Mouse (Mus musculus) CH12F3 (cell line): ENCODE results near the gene Cnfn.

ENCODE experiments used
- in situ Hi-C: fragments of 300-500 bp; cut with MboI; formaldehyde crosslinking; loops from 2 replicates; pipeline ENCODE4 v1.14.3; 2020; ENCODE audit warnings: low sequenced_read_pairs

Cnfn gene

DNA sequence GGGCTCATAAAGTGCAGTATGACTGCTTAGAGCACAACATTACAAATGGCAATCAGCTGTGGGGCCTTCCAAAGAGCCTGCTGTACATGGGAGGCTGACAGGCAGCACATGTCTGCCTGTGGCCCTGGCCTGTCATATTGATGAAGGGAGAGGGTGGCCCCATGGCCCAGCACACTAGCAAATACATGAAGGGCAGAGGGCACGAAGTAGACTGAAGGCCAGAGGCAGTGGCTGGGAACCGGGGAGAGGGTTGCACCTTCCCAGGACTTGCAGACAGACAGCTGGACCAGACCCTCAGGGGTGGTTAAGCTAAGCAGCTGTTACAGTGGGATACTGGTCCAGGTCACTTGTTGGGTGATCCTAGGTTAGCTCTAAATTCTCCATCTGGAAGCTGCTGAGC is 21.5 kb upstream of the Cnfn start:
- in situ Hi-C loops: no loop called here

DNA sequence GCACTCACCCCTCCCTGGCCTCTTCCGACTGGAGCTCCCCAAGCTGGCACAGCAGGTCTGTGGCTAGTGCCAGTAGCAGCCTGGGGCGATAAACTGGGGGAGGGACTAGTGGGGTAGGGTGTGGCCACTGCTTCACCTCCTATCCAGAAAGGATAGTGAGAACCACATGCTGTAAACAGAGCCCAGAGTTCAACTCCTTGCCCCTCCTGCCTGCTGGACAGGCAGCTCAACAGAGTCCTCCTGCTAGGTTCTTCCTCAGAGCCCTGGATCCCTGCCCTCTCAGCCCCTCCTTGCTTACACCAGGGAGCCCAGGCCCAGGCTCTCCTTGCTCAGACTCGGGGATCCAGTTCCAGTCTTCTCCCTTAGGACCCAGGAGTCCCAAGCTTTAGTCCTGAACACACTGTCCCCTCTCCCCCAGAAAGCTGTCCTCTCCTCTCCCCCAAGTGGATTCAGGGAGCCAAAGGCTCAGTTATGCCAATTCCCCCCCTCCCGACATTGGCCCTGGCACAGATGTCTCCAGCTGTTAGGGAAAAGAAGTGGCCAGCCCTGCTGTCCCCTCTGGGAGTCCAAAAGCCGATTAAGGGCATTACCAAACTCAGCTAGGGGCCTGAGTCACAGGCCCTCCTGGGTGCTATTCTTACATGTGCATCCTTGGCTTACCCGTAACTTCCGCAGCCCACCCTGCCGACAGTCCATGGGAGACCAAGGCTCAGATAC is 20.7 kb upstream of the Cnfn start:
- in situ Hi-C loops: no loop called here

DNA sequence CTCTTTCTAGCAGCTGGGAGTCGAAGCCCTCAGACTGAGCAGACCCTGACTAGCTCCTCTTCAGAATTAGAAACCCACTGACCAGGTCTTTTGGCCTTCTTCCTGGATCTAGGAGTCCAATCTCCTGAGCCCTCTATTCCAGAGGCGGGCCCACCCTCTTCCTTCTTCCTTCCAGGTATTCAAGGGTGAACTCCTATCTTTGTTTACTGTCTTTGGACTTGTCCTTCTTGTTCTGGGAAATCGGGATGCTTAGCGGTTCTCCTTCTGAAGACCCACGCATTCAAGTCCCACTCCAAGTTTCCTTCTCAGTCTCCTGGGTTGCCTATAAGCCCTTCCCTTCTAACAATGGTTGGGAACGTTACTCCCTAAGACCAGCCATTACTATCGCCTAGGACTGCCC is 19.4 kb upstream of the Cnfn start:
- in situ Hi-C loops: no loop called here

DNA sequence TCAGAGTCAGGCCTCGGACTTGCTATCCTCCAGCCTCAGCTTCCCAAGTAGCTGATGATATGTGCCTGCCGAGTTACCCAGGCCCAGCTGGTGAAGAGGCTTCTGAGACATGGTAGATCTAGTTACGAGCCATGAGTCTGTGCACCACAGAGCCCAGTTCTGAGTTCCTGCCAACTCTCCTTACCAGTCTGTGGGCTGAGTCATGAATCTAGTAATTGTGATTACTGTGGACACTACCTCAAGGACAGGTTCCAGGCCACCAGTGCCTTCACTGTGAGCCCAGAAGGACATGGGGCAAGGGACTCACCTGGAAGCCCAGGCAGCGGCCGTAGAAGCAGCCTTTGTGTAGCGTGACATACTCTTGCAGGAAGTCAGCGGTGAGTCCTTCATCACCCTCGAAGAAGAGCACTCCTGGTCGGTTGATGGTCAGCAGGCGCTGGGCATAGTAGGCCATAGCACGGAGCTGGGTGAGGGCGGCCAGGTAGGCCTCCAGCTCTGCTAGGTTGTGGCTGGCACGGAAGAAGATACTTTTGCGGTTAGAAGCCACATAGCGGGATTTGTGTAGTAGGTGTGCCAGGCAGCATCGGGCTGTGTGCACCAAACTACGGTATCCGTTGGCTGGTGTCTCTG is 18.4 kb upstream of the Cnfn start:
- in situ Hi-C loops: no loop called here

DNA sequence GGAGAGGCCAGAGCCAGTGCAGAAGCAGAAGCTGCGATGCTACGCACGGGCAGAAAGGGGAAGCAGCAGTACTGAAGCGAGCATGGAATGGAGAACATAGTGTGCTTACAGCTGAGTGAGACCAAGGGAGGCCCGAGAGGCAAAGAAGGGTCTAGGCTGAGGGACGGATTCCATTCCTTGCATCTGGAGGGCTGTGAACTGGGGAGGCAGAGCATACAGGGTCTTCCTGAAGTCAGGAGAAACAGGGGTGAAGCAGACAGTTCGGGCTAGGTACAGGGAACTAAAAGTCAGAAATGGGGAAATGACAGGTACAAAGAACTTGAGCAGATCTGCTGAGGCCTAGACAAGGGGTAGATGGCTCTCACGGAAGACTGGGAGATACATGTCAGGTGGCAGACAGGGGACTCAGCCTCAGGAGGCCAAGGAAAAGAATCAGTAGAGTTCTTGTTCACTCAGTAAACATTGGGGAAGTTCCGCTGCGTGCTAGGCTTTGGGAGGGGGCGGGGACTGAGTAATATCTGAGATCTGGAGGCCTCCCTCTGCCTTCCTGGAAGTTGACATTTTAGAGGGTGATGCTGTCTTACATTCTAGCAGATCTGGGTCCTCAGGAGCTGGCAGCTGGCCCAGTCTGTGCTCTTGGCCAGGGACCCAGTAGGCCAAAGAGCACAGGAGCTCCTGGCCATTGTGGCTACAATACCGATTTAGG is 16.5 kb upstream of the Cnfn start:
- in situ Hi-C loops: no loop called here

DNA sequence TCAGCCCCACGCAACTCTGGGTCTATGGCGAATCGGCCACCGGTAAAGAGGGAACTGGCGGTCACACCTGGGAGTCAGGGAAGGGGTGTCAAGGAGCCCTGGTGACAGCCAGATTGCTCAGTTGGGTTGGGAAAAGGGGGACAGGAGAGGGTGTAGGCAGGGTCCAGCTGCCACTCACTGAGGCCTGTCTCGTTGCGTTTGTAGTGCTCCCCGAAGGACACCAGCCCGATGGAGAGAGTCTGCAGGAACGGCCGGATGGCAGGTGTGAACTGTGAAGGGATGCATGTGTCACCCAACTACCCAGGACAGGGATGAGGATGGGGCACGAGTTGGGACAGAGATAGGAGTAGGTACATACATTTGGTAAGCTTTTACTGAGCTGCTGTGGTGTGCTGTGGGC is 15.7 kb upstream of the Cnfn start:
- in situ Hi-C loops: no loop called here

DNA sequence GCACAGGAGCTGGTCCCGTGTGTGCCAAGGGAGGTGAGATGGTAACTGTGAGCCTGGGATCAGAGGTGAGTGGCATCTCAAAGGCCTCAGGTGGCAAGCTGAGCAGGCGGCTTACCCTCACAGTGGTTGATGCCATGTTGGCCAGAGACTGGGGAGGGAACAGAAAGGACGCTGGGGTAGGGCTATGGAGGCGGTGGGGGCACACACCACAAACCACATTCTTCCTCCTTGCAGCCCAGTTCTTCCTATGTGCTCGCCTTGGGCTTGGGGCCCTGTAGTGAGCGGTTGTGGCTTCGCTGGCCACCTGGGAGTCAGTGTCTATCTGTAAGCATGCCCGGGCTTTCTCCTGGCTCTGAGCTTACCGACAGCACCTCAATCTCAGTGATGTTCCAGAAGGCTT is 15.3 kb upstream of the Cnfn start:
- in situ Hi-C loops: no loop called here

DNA sequence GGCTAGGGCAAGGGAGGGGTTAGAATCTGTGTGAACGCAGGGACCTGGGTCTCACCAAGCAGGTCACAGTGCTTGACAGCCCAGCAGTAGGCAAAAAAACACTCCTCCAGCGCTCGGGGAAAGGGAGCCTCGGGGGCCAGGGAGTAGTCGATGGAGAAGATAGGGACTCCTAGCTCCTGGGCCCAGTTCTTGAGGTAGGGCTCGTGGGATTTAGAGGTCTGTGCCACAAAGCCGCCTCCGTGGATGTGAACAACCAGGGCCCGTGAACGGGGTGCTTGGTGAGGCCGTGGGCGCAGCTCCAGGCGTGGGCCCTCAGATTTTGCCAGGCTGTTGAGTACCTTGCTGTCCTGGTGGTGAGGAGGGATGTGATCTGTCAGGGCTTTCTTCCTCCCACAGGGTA is 14.8 kb upstream of the Cnfn start:
- in situ Hi-C loops: no loop called here

DNA sequence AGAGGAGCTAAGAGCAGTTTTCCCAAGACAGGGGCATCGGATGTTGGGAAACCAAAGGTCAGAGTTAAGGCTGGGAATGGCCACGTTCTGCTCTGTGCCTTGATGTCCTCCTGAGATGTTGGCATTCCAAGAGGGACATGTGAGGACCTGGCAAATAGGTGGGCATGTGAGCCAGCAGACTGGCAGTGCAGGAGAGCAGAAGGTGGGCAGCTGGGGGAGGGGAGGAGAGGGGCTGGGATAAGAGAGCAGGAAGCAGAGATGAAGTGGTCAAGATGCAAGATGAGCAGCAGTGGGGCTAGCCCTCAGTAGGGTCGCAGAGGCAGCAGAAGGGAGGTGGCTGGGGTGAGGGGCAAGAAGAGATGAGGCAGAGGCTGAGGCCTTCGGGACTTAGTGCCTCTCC is 14.4 kb upstream of the Cnfn start:
- in situ Hi-C loops: no loop called here

DNA sequence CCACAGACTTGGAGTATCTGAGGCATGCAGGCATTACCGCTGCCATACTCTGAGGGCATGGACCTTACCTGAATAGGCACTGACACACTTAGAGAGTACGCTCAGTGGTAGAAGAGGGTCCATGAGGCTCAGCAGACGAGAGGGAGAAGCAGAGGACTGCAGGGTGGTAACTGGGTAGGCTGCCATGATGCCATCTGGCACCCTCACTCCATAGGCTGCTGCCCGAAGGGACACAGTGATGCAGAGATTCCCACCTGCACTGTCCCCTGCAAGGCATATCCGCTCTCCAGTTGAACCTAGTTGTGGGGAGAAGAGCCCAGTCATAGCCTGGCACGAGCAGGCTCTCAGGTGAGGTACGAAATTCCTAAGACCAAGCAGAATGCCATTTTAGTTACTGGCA is 13.9 kb upstream of the Cnfn start:
- in situ Hi-C loops: no loop called here

DNA sequence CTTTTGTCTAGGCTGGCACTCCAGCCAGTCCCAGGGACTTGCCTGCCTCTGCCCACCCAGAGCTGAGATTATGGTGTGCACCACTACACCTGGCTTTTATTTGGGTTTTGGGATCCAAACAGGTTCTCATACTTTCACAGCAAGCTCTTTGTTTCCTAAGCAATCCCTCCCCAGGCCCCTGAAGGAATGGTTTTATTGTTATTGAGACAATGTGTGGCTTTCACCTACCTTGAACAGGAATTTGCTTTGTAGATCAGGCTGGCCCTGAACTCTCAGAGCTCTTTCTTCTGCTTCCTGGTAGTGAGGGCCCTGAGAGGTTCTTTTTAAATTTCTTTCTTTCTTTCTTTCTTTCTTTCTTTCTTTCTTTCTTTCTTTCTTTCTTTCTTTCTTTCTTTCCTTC is 13.0 kb upstream of the Cnfn start:
- in situ Hi-C loops: no loop called here

DNA sequence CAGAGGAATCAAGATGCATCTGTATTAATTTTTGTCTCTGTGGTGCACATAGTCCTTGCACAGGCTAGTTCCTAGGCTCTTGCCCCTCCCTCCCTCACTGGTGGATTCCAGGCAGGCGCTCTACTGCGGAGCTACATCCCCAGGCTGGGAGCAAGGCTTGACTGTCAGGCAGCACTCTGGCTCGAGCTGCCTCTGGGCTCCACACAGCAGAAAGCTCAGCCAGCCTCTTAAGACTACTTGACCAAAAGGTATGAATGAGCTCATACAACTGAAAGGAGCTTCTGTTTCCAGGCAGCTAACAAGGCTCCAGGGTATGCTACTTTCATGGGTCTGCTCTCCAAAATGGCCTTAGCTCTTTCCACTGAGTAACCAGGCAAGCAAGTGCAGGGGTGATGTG is 11.8 kb upstream of the Cnfn start:
- in situ Hi-C loops: no loop called here

DNA sequence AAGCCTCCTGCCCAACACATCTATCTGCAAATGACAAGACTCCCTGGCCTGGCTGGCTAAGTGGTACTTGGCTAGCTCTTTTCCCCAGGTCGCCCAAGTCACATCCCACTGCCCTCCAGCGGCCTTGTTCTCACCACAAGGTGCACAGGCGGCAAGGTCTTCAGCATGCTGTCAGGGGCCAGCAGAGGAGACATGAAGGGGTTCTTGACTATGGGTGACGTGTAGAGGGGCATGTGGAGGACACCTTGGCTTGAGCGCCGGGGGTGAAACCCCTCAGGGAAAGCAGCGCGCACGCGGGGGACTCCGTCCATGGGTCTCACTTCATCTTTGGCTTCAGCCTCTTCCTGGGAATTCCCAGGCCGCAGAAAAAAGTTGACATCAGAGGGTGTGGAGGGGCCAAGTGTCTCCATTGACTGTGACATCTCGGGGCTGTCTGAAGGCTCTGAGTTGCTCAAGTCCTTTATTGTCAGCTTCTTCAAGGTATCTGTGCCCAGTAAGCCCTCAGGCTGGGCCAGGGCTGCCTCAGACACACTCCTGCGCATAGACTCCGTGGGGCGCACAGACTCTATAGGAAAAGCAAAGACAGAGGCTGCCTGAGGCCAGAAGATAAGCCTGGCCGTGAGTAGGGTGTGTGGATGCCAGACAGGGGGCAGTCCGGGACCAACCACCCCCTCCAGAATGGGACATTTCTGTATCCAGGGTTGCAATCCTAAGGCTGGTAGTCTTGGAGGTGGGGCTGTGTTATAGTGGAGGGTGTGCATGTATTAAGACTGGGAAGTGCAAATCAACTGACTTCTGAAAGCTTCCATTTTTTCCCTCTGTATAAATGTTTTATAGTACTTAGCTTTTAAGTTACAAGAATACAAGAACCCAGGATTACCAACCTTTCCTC is 11.1 kb upstream of the Cnfn start:
- in situ Hi-C loops: no loop called here

DNA sequence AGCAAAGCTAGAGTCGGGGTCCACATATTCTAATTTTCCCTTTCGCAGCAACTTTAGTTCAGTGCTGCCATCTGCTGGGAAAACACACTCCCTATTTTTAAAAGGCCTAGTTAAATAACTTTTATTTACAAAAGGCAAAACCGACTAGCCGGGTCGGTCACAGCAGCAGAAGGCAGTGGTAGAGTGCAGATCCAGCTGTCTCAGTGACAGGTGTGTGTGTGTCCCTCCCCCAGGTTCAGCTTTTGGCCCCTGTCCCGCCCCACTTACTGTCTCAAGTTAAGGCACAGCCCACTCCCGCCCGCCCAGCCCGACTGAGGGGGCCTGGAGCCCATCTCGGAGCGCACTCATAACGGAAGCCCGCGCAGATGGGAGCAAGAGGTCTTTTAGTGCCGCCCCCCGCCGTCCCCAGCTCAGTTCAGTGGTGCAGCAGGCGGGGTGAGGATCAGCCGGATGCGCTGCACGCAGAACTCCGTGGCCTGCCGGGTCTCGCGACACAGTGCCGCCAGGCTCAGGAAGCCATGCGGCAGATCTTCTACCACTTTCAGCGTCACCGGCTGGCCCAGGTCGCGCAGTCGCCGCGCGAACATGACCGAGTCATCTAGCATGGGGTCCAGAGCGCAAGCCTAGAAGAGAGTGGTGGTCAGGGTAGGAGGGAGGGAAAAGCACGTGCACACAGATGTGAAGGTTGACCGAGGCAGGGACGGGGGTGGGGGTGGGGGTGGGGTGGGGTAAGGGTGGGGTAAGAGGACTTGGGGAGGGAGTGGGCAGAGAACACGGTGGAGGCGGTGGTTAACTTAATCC is 10.2 kb upstream of the Cnfn start:
- in situ Hi-C loops: no loop called here

DNA sequence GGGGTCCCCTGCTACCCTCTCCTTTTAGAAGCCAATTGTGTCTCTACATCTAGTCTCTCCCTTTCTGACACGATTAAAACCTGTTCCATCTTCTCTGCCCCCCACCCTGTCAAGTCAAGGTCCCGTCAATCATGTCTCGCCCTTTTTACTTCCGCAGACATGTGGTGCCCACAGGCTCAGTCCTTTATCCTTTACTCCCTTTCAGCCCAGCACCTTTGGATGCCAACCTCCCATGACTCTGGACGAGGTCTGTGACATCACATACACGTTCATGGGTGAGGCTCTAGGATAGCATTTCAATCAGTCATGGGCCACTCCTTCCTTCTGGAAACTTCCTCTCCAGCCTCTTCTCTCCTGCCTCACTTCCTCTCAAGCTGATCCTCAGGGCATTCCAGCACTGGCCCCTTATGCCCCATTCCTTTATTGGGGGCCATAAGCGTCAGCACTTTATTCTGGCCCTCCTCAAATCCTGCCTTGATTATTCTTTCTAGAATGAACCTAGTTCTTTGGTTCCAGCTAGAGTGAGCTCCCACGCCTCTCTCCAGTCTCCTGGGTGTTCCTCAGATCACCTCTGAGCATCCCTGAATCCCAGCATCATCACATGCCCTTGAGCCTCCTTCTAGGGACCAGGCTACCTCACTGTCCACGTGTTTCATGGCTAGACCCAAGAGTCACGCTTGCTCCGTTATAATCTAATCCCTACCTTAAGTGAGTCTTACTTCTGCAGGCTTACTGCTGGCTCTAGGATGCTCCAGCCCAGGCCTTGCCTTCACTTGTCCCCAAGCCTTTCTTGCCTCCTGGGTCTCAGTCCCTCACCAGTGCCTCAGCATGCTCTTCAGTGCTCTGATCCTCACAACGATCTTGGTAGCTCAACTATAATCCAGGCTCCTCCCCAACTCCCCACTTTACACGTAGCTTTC is 8.9 kb upstream of the Cnfn start:
- in situ Hi-C loops: no loop called here

DNA sequence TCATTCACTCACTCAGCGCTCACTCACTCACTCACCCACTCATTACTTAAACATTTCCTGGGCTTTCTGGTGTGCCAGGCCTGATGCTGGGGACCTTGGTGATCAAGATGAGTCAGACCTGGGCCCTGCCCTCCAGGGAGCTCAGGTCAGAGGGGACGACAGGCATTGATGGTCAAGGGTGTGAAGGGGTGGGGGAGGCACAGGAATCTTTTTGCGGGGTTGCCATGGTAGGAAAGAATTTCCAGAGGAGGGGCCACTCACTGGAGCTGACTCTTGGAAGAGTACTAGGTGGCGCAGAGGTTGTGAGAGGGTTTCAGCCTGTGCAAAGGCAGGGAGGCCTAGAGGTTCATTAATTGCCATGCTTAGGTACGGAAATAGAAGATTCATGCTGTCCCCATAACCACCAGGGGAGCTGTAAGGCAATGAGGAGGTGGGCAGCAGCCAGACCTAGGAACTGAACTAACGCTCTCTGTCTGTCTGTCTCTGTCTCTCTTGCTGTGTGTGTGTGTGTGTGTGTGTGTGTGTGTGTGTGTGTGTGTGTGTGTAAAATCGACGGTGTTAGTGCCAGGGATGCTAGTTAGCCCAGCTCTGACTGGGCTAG is 7.7 kb upstream of the Cnfn start:
- in situ Hi-C loops: no loop called here

DNA sequence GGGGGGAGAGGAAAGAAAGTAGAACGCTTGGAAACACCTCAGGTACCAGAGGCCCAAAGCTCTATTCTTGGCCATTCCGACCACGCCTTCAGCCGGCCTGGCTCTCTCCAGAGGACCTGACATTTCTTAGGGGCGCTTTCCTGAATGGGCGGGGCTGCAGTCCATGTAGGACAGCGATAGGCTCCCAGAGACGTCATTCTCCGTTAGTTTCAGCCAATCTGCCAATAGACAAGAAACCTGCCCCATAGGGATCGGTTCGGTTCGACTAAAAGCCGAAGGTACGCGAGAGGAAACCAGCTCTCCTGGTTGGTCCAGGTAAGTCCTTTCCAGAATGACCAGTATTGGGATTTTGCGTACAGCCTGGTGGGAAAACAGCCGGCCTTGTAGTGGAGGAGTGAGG is 7.0 kb upstream of the Cnfn start:
- in situ Hi-C loops: no loop called here

DNA sequence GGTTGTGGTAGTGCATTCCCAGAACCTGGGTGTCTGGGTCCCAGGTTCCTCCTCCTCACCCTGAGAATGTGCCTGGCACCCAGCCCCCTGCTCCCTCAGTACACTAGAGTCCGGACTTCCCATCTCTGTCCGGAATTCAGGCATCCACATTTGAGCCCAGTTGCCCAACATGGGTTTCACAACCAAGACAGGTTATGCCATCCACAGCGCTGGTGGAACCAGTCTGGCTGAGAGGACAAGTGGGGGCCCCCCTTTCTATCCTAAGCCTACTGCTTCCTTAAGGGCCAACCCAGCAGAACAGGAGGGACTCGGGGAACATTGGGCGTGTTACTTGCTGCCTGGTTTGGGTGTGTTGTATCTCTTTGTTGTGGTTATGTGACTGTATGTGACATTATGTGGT is 2.9 kb upstream of the Cnfn start:
- in situ Hi-C loops: no loop called here

DNA sequence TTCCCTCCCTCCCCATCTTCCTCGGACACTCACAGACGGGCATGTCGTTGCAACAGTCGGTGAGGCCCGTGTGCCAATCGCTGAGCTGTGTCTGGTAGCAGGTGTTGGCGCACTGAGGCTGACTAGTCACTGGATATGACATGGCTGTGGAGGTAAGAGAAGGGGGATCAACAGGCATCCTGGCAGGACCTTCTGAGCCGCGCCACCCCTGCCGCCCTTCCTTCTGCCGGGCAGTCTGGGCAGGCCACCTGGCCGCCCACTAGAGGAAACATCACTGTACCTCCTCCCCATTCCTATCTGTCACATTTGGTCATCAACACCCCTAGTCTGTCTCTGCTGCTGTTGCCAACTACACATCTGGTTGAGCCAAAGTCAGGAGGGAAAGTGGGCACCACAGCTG is 1.2 kb downstream of the Cnfn start:
- in situ Hi-C loops: no loop called here
